Mouse (Mus musculus): ENCODE results near the gene Vsx1. TPM values are rescaled to one million over a fixed set of nuclear protein-coding genes. Genes with fewer than 3 reads are reported as not detected.
A peak's percentile ranks its signal among the peaks of the same experiment; 100 is the strongest.

Vsx1 gene
- polyA plus RNA-seq, 1 experiment: not detected

DNA sequence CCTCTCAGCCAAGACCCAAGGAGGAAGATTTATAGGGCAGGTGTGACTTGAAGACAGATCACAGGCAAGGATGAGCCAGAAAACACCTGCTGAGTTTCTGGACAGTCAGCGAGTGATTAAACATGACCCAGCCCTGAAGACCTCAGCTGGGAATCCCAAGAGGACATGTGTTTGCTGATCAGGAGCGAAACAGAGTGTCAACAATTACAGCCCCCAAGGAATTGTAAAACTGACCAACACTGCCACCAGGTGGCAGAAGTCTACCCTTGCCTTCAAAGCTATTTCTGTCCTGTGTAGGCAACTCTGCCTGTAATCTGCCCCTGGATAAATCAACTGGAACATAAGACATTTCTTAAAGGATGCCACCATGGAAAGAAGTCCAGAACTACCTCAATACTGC lies 14.3 kb downstream of the Vsx1 start:
- TF ChIP-seq POLR2A (IDR thresholded peaks at IDR 0.05; ENCODE audit: control insufficient read depth, low read depth, low read length): no peak
- H3K4me3 ChIP-seq (ENCODE audit: control insufficient read depth, low read depth, low read length): no peak overlapping the region
- H3K4me1 ChIP-seq (ENCODE audit: control insufficient read depth, insufficient read depth, low read length): no peaks in the 10 kb centered on the region
- no peak overlapping the region for H3K27ac ChIP-seq (ENCODE audit: control insufficient read depth, insufficient read depth, low read depth, low read length)
- no peaks in the 10 kb centered on the region for H3K27me3 ChIP-seq (ENCODE audit: control insufficient read depth, insufficient read depth, low read length)
- no peaks in the 10 kb centered on the region for H3K36me3 ChIP-seq (ENCODE audit: control insufficient read depth, insufficient read depth, low read length)

DNA sequence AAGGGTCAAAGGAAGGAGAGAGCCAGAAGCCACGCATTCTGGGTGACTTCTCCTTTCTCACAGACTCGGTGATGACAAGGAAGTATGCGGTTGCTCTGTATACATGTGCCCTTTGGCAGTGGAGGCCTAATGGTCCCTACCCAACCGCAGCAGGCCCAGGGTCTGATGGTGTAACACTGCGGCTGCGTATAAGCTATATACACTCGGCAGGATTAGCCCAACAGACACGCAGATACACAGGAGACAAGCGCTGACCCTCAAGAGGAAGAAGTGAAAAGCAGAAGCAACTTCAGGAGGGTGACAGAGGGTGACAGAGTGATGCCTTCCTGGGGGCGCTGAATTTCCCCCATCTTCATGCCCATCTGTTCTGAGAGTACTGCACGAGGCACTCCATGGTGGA lies 15.2 kb downstream of the Vsx1 start:
- Histone ChIP-seq H3K36me3 (ENCODE audit: control insufficient read depth, insufficient read depth, low read length) (no peaks in the 10 kb centered on the region), H3K4me1 (ENCODE audit: control insufficient read depth, insufficient read depth, low read length) (no peaks in the 10 kb centered on the region), H3K4me3 (ENCODE audit: control insufficient read depth, low read depth, low read length) (no peak overlapping the region), H3K27me3 (ENCODE audit: control insufficient read depth, insufficient read depth, low read length) (no peaks in the 10 kb centered on the region), H3K27ac (ENCODE audit: control insufficient read depth, insufficient read depth, low read depth, low read length) (no peak overlapping the region)
- TF ChIP-seq CTCF (IDR thresholded peaks at IDR 0.05; ENCODE audit: control insufficient read depth, insufficient read depth, insufficient replicate concordance, low read depth, low read length): no peak
- TF ChIP-seq POLR2A (IDR thresholded peaks at IDR 0.05; ENCODE audit: control insufficient read depth, low read depth, low read length): no peak

DNA sequence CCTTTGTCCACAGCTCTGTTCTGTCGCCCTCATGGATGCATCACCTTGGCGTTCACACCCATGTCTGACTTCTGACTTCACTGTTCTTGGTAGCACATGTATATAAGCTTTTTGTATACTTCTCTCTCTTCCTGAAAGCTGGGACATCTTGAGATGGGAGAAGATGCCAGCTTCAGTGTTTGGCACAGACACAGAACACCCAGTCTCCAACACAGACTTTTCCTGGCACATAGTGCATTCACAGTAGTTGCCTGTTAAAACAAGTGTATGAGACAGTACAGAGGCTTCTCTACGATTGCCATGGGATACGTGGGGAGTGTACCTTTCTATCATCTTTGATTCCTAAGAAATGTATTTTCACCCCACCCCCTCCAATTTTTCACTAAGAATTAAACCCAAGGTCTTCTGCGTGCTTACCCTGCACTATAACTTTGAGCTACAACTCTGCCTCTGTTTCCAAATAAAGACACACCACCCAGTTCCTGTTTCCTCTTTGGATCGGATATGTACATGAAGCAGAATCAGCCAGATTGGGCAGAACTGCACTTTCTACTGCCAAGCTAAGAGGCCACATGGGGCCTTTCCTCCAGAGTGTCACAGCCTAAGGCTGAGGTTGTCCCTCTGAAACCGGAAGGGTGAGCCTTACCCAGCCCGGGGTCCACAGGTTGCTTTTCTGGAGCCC lies 17.4 kb downstream of the Vsx1 start:
- Histone ChIP-seq H3K27ac (ENCODE audit: control insufficient read depth, insufficient read depth, low read depth, low read length) (no peak overlapping the region), H3K4me1 (ENCODE audit: control insufficient read depth, insufficient read depth, low read length) (peaks cover 3% of the 10 kb centered on the region), H3K36me3 (ENCODE audit: control insufficient read depth, insufficient read depth, low read length) (no peaks in the 10 kb centered on the region), H3K27me3 (ENCODE audit: control insufficient read depth, insufficient read depth, low read length) (no peaks in the 10 kb centered on the region), H3K4me3 (ENCODE audit: control insufficient read depth, low read depth, low read length) (no peak overlapping the region)
- TF ChIP-seq POLR2A (IDR thresholded peaks at IDR 0.05; ENCODE audit: control insufficient read depth, low read depth, low read length) (no peak), CTCF (IDR thresholded peaks at IDR 0.05; ENCODE audit: control insufficient read depth, insufficient read depth, insufficient replicate concordance, low read depth, low read length) (no peak)

DNA sequence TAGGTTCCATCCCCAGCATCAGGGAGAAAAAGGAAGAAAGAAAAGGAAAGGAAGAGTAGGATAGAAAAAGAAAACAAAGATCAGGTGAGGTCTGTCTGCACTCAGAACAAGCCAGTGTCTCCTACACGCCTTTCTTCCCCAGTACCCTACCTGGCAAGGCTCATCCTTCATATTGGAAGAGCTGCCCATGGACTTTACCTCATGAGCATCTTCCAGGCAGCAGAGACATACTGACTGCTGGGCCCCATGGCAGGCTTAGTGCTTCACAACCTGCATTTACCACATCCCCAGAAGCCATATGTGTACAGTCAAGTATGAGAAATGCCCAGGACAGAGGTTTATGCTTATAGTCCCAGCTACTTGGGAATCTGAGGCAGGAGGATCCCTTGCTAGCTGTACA lies 18.2 kb downstream of the Vsx1 start:
- no peak overlapping the region for H3K27ac ChIP-seq (ENCODE audit: control insufficient read depth, insufficient read depth, low read depth, low read length)
- no peak for TF ChIP-seq POLR2A (IDR thresholded peaks at IDR 0.05; ENCODE audit: control insufficient read depth, low read depth, low read length)
- TF ChIP-seq CTCF (IDR thresholded peaks at IDR 0.05; ENCODE audit: control insufficient read depth, insufficient read depth, insufficient replicate concordance, low read depth, low read length): no peak
- H3K36me3 ChIP-seq (ENCODE audit: control insufficient read depth, insufficient read depth, low read length): no peaks in the 10 kb centered on the region
- H3K4me3 ChIP-seq (ENCODE audit: control insufficient read depth, low read depth, low read length): no peak overlapping the region
- no peaks in the 10 kb centered on the region for H3K27me3 ChIP-seq (ENCODE audit: control insufficient read depth, insufficient read depth, low read length)
- H3K4me1 ChIP-seq (ENCODE audit: control insufficient read depth, insufficient read depth, low read length): peaks cover 3% of the 10 kb centered on the region

DNA sequence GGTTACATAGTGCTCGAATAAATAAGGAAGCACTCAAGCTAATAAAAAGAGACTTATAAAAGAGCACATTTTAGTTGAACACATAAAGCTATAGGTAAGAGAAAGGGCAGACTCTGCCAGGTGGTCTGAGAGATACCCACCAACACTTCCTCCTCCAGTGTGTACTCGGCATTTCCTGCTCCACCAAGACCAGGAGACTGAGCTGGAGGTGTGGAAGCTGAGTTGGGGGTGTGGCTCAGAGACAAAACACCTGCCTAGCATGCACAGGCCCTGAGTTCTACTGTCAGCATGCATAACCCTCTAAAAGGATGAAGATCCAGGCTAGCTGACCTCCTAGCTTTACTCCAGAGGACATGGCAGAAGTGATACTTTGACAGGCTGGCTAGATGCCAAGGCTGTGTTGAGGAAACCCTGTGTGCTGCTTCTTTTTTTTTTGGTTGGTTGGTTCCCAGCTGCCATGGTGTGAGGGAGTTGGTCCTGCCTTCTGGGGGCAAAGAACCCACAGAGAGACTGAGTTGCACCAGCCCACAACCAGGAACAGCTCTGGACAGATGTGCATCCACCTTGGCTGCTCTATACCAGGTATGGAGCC lies 19.6 kb downstream of the Vsx1 start:
- no peak overlapping the region for H3K27ac ChIP-seq (ENCODE audit: control insufficient read depth, insufficient read depth, low read depth, low read length)
- H3K36me3 ChIP-seq (ENCODE audit: control insufficient read depth, insufficient read depth, low read length): no peaks in the 10 kb centered on the region
- H3K4me3 ChIP-seq (ENCODE audit: control insufficient read depth, low read depth, low read length): no peak overlapping the region
- peaks cover 3% of the 10 kb centered on the region for H3K4me1 ChIP-seq (ENCODE audit: control insufficient read depth, insufficient read depth, low read length)
- no peaks in the 10 kb centered on the region for H3K27me3 ChIP-seq (ENCODE audit: control insufficient read depth, insufficient read depth, low read length)
- TF ChIP-seq CTCF (IDR thresholded peaks at IDR 0.05; ENCODE audit: control insufficient read depth, insufficient read depth, insufficient replicate concordance, low read depth, low read length) (no peak), POLR2A (IDR thresholded peaks at IDR 0.05; ENCODE audit: control insufficient read depth, low read depth, low read length) (no peak)

DNA sequence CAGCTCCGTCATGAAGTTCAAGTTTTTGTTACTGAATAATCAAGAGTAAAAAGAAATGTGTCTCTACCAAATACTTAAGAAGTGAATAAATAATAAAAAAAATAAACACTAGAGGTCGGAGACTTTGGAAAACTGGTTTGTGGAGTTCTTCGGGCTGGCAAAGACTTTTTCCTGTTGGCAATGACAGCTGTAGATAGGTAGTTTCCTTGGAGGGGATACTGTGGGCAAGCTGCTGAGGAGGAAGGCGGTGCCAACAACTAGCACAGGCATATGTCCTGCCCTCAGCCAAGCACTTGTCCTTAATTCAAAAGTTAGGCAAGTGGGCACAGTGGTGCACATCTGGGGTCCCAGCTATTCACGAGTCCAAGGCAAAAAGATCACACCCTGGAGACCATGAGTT lies 20.2 kb downstream of the Vsx1 start:
- TF ChIP-seq CTCF (IDR thresholded peaks at IDR 0.05; ENCODE audit: control insufficient read depth, insufficient read depth, insufficient replicate concordance, low read depth, low read length) (no peak), POLR2A (IDR thresholded peaks at IDR 0.05; ENCODE audit: control insufficient read depth, low read depth, low read length) (no peak)
- Histone ChIP-seq H3K27ac (ENCODE audit: control insufficient read depth, insufficient read depth, low read depth, low read length) (no peak overlapping the region), H3K36me3 (ENCODE audit: control insufficient read depth, insufficient read depth, low read length) (no peaks in the 10 kb centered on the region), H3K27me3 (ENCODE audit: control insufficient read depth, insufficient read depth, low read length) (no peaks in the 10 kb centered on the region), H3K4me3 (ENCODE audit: control insufficient read depth, low read depth, low read length) (no peak overlapping the region), H3K4me1 (ENCODE audit: control insufficient read depth, insufficient read depth, low read length) (peaks cover 3% of the 10 kb centered on the region)

DNA sequence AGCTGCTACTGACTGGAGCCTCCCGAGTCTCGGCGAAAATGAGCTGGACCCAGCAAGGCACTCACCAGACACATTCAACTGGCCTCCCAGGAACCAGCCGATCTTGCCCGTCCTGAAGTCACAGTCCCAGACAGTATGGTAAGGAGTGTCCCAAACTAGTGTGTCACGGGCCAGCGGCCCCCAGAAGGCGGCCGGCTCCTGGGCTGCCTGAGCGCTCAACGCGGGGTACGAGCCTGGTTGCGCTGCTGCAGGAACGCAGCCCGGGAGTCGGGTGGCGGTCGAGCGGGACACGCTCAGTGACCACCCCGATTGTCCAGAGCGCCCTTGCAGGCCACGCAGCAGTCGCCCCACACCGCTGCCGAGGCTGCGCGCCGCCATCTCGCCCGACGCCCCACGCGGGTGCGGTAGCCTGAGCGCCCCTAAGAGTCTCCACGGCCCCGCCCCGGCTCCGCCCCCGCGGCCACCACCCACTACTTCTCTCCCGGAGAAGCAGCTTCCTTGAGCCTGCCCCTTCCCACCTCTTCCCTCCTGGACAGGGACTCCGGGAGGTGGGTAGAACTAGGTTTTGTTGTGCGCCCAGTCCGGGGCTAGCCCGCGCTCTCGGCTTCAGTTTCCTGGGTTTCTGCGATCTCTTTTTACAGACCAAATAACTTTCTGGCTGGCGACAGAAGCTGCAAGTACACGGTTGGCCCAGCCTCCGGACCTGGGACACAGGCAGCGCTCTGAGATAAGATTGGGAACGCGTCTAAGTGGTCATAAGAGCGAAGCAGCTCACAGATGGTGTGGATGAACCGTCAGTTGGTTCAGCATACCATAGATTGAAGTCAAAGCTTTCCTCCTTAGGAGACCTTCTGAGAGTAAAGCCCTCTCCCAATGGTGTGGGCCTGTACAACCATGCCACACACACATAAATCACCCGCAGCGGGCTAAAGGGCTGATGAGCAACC lies 21.1 kb downstream of the Vsx1 start, which contains the start of gene Acss1:
Acss1 (minus strand) TSS at position 681 of the 947 bp plus-strand sequence.
- H3K4me1 ChIP-seq (ENCODE audit: control insufficient read depth, insufficient read depth, low read length): peaks cover 3% of the 10 kb centered on the region
- H3K4me3 ChIP-seq (ENCODE audit: control insufficient read depth, low read depth, low read length): peak within 1 kb of the TSS; percentile 34
- no peaks in the 10 kb centered on the region for H3K36me3 ChIP-seq (ENCODE audit: control insufficient read depth, insufficient read depth, low read length)
- TF ChIP-seq POLR2A (IDR thresholded peaks at IDR 0.05; ENCODE audit: control insufficient read depth, low read depth, low read length) (peak; percentile 41; the same call in 1 of the 2 replicates), CTCF (IDR thresholded peaks at IDR 0.05; ENCODE audit: control insufficient read depth, insufficient read depth, insufficient replicate concordance, low read depth, low read length) (no peak)
- peak within 1 kb of the TSS; percentile 51 for H3K27ac ChIP-seq (ENCODE audit: control insufficient read depth, insufficient read depth, low read depth, low read length)
- no peaks in the 10 kb centered on the region for H3K27me3 ChIP-seq (ENCODE audit: control insufficient read depth, insufficient read depth, low read length)

Measured in testis, adult 2 months (tissue).